Mouse (Mus musculus) mouse embryonic stem cell (cell line): ENCODE data around the gene 9930111J21Rik1.
"Not testable (repeated sequence)": the region's sequence is repeated elsewhere in the genome, so short reads cannot be mapped to it uniquely, and the experiment has no call there.

Experiments used
- in situ Hi-C, 2 experiments: fragments of 300-500 bp; cut with MboI; formaldehyde crosslinking; loops; 1 replicate in 1 of 2; 3 replicates in 1 of 2; pipeline ENCODE4 v1.14.3; 2019 to 2020; ENCODE audit warnings: low sequenced_read_pairs in 2 of 2, low pct_unique_long_range_greater_than_20kb in 1 of 2, mixed read lengths in 1 of 2; ENCODE audit not compliant: unreplicated experiment in 1 of 2

The 9930111J21Rik1 gene

GRCm38 (mm10) chr11:48979251-48979650, at the start of gene 9930111J21Rik1:
Gene 9930111J21Rik1, minus strand, starts transcription at chr11:48979398.
- in situ Hi-C loops = not testable (repeated sequence)

DNA sequence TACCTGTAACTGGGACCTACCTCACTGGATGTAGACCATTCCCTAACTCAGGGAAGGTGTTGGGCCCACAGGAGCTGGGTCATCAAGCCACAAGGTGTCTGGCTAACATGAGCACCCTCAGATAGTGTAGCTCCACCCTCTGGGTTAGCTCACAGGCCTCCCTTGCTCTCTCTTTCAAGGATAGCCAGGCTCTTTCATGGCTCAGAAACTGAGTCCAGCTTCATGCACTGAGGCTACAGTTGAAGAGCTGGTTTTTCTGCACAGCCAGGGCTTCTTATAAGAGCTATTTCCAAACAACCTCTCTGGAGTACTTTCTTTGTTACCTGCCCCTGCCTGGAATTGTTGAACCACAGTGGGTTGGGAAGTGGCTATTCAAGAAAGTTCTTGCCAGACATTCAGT, 32.9 kb upstream of the 9930111J21Rik1 start:
- in situ Hi-C loops = not testable (repeated sequence)

DNA sequence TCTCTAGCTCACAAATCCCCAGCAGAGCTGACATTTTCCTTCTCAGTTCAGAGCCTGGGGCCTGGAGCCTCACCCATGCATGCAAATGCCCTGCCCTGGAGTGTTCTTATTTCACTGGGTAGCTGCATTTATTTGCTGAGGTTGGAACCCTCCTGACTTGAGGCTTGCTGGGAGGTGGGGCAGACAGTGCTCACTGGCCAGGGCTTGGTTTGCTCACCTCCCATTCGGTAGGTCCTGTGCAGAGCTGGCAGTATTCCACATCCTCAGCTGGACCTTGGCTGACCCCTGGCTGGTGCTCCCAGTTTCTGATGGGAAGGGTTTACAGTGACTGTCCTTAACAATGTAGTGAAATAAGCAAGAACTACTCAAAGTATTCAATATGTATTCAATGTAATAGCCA, 27.6 kb upstream of the 9930111J21Rik1 start:
- in situ Hi-C loops = not testable (repeated sequence)

DNA sequence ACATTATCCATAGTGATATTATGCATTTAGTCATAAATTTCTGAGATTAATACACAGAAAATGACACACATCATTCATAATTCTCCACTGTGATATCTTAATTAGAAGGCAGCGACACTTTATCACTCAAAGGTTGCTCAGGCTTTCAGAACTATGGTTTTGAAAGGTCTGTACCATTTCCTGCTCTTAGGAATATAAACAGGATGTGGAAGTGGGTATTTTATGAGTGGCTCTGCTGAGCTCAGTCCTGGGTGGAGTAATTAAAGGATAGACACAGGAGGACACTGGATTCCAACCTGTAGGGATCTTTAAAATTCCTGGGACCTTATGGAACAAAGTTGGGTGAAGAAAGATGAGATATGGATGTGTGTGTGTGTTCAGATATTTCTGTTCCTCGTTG, 27.1 kb upstream of the 9930111J21Rik1 start:
- in situ Hi-C loops = not testable (repeated sequence)

GRCm38 (mm10) chr11:49000411-49000810, 21.2 kb upstream of the 9930111J21Rik1 start:
- in situ Hi-C loops = not testable (repeated sequence)

- in situ Hi-C loops = loop anchor here in 1 of 2 experiments (10.0 kb wide), 1 partner anchor 109 kb away; no protein-coding TSS in a partner anchor
Observed at GRCm38 (mm10) chr11:48994018-48994417, 14.8 kb upstream of the 9930111J21Rik1 start, which contains the start of gene Tgtp1. Gene Tgtp1, minus strand, starts transcription at chr11:48994172.

GRCm38 (mm10) chr11:48993296-48993695, 14.1 kb upstream of the 9930111J21Rik1 start:
- in situ Hi-C loops = loop anchor here in 1 of 2 experiments (10.0 kb wide), 1 partner anchor 108 kb away; no protein-coding TSS in a partner anchor

- in situ Hi-C loops = loop anchor here in 1 of 2 experiments (10.0 kb wide), 1 partner anchor 107 kb away; no protein-coding TSS in a partner anchor
Observed at GRCm38 (mm10) chr11:48991740-48992520, 12.7 kb upstream of the 9930111J21Rik1 start, which contains the start of gene Gm12185. Gene Gm12185, minus strand, starts transcription at chr11:48992226.

GRCm38 (mm10) chr11:48989981-48990380, 10.8 kb upstream of the 9930111J21Rik1 start:
- in situ Hi-C loops = loop anchor here in 1 of 2 experiments (10.0 kb wide), 1 partner anchor 105 kb away; no protein-coding TSS in a partner anchor

- in situ Hi-C loops = not testable (repeated sequence)
Observed at GRCm38 (mm10) chr11:48988219-48988618, 9.0 kb upstream of the 9930111J21Rik1 start.

DNA sequence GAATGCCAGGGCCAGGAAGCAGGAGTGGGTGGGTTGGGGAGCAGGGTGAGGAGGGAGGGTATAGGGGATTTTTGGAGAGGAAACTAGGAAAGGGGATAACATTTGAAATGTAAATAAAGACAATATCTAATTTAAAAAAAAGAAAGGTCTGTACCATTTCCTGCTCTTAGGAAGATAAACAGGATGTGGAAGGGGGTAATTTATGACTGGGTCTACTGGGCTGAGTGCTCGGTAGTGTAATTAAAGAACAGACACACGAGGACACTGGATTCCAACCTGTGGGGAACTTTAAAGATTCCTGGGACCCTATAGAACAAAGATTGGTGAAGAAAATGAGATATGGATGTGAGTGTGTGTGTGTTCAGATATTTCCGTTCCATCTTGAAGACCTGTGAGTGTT, 3.6 kb upstream of the 9930111J21Rik1 start:
- in situ Hi-C loops = not testable (repeated sequence)

GRCm38 (mm10) chr11:48980052-48980451, 854 bp upstream of the 9930111J21Rik1 start:
- in situ Hi-C loops = not testable (repeated sequence)

GRCm38 (mm10) chr11:48978240-48978939, 808 bp downstream of the 9930111J21Rik1 start, which contains the start of gene Olfr56:
Gene Olfr56, plus strand, starts transcription at chr11:48978889.
- in situ Hi-C loops = not testable (repeated sequence)

GRCm38 (mm10) chr11:48974686-48975085, 4.5 kb downstream of the 9930111J21Rik1 start:
- in situ Hi-C loops = not testable (repeated sequence)

GRCm38 (mm10) chr11:48946090-48946489, 33.1 kb downstream of the 9930111J21Rik1 start, which contains the start of gene Psme2b:
Gene Psme2b, minus strand, starts transcription at chr11:48946190.
- in situ Hi-C loops = not testable (repeated sequence)

DNA sequence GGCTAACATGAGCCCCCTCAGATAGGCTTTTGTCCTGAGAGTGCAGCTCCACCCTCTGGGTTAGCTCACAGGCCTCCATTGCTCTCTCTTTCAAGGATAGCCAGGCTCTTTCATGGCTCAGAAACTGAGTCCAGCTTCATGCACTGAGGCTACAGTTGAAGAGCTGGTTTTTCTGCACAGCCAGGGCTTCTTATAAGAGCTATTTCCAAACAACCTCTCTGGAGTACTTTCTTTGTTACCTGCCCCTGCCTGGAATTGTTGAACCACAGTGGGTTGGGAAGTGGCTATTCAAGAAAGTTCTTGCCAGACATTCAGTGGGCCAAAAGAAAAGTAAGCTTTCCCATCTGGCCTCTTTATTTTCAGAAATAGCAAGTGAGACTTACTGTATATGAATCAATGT, 39.9 kb downstream of the 9930111J21Rik1 start:
- in situ Hi-C loops = not testable (repeated sequence)

DNA sequence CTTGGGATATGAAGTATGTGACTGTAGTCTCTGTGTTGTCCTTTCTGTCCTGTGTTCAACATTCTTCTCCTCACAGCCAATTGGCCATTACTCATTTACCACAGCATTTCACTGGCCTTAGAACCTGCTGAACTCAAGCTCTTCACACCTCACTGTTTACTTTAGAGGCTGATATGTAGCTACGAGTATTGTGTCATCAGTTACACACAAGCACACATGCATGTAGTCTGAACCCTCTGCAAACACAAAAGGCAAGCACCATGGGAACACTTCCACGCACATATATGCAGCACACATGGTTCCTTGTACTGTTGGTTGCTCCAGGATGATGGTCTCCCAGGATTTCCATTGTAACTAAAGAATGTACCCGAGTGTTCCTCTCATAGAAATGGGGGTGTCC, 43.9 kb downstream of the 9930111J21Rik1 start:
- in situ Hi-C loops = not testable (repeated sequence)

- in situ Hi-C loops = not testable (repeated sequence)
Observed at GRCm38 (mm10) chr11:48933923-48934322, 45.3 kb downstream of the 9930111J21Rik1 start.

DNA sequence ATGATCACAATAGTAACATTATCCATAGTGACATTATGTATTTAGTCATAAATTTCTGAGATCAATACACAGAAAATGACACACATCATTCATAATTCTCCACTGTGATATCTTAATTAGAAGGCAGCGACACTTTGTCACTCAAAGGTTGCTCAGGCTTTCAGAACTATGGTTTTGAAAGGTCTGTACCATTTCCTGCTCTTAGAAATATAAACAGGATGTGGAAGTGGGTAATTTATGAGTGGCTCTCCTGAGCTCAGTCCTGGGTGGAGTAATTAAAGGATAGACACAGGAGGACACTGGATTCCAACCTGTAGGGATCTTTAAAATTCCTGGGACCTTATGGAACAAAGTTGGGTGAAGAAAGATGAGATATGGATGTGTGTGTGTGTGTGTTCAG, 45.8 kb downstream of the 9930111J21Rik1 start:
- in situ Hi-C loops = not testable (repeated sequence)
